Mouse (Mus musculus) lung, postnatal 0 days (tissue): Measurements from ENCODE around the gene Gm10097. TPM values are rescaled to one million over a fixed set of nuclear protein-coding genes. Genes with fewer than 3 reads are reported as not detected.

Experiments used
- ATAC-seq: fragments of 200-750 bp; cut with Nextera tagmentation; 2 replicates; pipeline ENCODE4 v1.8.0; 2017; ENCODE audit warnings: moderate library complexity
- DNase-seq: peaks from one replicate; pipeline ENCODE4 v3.0.0-alpha.2; 2016; ENCODE audit warnings: low spot score
- H3K27ac ChIP-seq: fragments of 300-500 bp; sonication (generic); 2 replicates; pipeline ENCODE4 v1.5.1; 2014; ENCODE audit warnings: antibody characterized with exemption, mild to moderate bottlenecking, low read length, mixed read lengths
- H3K27me3 ChIP-seq: fragments of 300-500 bp; sonication (generic); replicated peaks from 2 replicates; pipeline ENCODE4 v1.6.1; 2014; ENCODE audit warnings: low read length, mixed read lengths; ENCODE audit not compliant: insufficient read depth
- H3K36me3 ChIP-seq: fragments of 300-500 bp; sonication (generic); 2 replicates; pipeline ENCODE4 v1.6.1; 2014; ENCODE audit warnings: low read length, mixed read lengths; ENCODE audit not compliant: insufficient read depth
- H3K4me1 ChIP-seq: fragments of 300-500 bp; sonication (generic); 2 replicates; pipeline ENCODE4 v1.6.1; 2014; ENCODE audit warnings: antibody characterized with exemption, low read depth, low read length, mixed read lengths; ENCODE audit not compliant: insufficient read depth
- H3K4me2 ChIP-seq: fragments of 300-500 bp; sonication (generic); replicated peaks from 2 replicates; pipeline ENCODE4 v1.6.1; 2014; ENCODE audit warnings: low read depth, mild to moderate bottlenecking, low read length, moderate library complexity, mixed read lengths
- H3K4me3 ChIP-seq: fragments of 300-500 bp; sonication (generic); 2 replicates; pipeline ENCODE4 v1.5.1; 2014; ENCODE audit warnings: low read depth, low read length
- H3K9ac ChIP-seq: fragments of 300-500 bp; sonication (generic); replicated peaks from 2 replicates; pipeline ENCODE4 v1.6.1; 2014; ENCODE audit warnings: low read depth, mild to moderate bottlenecking
- H3K9me3 ChIP-seq: fragments of 300-500 bp; sonication (generic); 2 replicates; pipeline ENCODE4 v1.6.1; 2016; ENCODE audit warnings: low read length, mixed read lengths
- CTCF ChIP-seq: IDR thresholded peaks from 2 replicates; pipeline ENCODE4 v1.5.1; 2016; ENCODE audit warnings: antibody characterized with exemption, mild to moderate bottlenecking
- EP300 ChIP-seq: IDR thresholded peaks from 2 replicates; pipeline ENCODE4 v1.6.1; 2016; ENCODE audit warnings: antibody characterized with exemption, mild to moderate bottlenecking, control low read depth
- WGBS: fragments of 180-500 bp; shearing (Covaris S2); extraction: QIAGEN DNeasy Blood & Tissue Kit; methylation state at CpG from one replicate; pipeline ENCODE4 v1.1.7; 2014; 5-methylcytosine and 5-hydroxymethylcytosine counted together
- polyA plus RNA-seq: library from polyadenylated mRNA; unstranded; fragments of >200 nt; fragmentation: Nextera tagmentation; extraction: Ambion mirVana; gene quantifications from 2 replicates; pipeline ENCODE4 v1.2.1, GENCODE M21; 2015

Gene Gm10097
- polyA plus RNA-seq, 1 experiment from 2014 or later, result 0.10 TPM

DNA sequence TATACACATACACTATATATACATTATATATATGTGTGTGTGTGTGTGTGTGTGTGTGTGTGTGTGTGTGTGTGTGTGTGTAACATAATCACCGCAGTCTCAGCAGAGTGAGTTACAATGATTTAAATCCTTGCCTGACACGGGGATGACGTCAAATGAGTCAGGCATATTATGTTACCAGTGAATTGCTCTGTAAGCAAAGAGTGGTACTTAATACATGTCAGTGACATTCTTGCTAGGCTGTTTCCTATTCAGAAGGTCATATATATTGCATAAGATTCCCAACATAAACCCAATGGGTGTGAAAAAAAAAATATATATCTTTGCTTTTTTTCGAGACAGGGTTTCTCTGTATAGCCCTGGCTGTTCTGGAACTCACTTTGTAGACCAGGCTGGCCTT, 20.1 kb downstream of the Gm10097 start:
- TF ChIP-seq CTCF, result no peak
- Histone ChIP-seq H3K27me3 (no peaks in the 10 kb centered on the region), H3K27ac (no peak overlapping the region), H3K9ac (no peak overlapping the region), H3K9me3 (no peaks in the 10 kb centered on the region), H3K4me2 (no peak overlapping the region), H3K36me3 (0 out of 2 replicates have a peak, but pooled peaks cover 4% of the 10 kb centered on the region), H3K4me1 (no peaks in the 10 kb centered on the region), H3K4me3 (no peak overlapping the region)
- ATAC-seq (no peak), DNase-seq (no peak)
- WGBS, result 89% methylated on average over 4 of the region's 4 CpGs

DNA sequence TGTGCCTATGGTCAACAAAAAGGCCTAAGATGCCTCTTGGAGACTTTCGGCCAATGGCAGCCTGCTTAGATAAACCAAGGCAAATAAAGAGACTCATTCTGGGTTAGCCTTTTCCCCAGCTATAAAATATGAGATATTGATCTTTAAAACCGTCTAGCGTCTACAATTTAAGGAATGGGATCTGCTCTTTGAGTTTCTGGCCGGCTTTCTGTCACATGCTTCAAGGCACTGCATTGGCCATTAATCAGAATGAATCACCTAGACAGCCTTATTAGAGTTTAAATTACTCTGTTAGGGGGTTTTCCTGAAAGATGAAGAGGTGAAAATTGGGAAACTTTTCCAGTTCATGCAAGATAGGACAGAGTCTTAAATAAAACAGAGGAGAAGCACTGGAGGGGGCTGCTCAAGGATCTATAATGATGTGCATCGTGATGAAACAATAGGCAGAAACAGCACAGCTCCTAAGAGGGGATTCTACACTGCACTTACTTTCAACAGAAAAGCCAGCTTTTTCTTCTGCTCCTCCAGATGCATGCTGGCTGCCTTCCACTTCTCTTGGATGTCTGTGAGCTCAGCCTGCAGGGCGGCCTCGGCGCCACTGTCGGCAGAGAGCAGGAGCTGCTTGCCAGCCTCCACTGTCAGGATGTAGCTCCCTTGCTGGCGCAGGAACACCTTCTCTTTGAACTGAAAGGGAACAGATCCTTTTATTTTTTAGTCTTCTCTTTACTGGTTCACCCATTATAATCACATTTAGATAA, 28.2 kb downstream of the Gm10097 start:
- Histone ChIP-seq H3K9ac (no peak overlapping the region), H3K27ac (no peak overlapping the region), H3K36me3 (no peaks in the 10 kb centered on the region), H3K4me3 (no peak overlapping the region), H3K27me3 (no peaks in the 10 kb centered on the region), H3K9me3 (no peaks in the 10 kb centered on the region), H3K4me1 (no peaks in the 10 kb centered on the region), H3K4me2 (no peak overlapping the region)
- no peak for DNase-seq
- ATAC-seq, result no peak
- 79% methylated on average over 10 of the region's 10 CpGs for WGBS
- TF ChIP-seq EP300 (no peak), CTCF (no peak)

DNA sequence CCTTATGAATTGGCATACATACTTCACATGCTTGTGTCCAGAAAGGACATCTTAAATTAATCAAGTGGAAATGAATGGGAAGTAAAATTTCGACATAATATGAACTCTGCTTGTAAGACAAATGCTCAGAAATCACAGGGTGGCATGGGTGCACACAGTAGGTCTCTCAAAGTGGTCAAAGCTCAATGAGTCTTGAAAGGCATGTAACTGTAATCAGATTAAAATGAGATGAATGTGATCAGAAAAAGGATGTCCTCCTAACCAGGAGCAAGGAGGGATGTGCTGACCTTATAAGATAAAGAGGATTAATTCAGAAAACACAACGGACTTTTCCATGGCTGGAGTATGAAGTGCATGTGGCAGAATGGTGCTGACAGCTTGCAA, 28.8 kb downstream of the Gm10097 start:
- no peak overlapping the region for H3K9ac ChIP-seq
- TF ChIP-seq CTCF, result no peak
- TF ChIP-seq EP300, result no peak
- no peak overlapping the region for H3K4me3 ChIP-seq
- ATAC-seq (no peak), DNase-seq (no peak)
- 49% methylated on average over 2 of the region's 2 CpGs for WGBS
- no peaks in the 10 kb centered on the region for H3K4me1 ChIP-seq
- no peaks in the 10 kb centered on the region for H3K9me3 ChIP-seq
- H3K4me2 ChIP-seq, result no peak overlapping the region
- no peaks in the 10 kb centered on the region for H3K27me3 ChIP-seq
- H3K36me3 ChIP-seq, result no peaks in the 10 kb centered on the region
- H3K27ac ChIP-seq, result no peak overlapping the region

DNA sequence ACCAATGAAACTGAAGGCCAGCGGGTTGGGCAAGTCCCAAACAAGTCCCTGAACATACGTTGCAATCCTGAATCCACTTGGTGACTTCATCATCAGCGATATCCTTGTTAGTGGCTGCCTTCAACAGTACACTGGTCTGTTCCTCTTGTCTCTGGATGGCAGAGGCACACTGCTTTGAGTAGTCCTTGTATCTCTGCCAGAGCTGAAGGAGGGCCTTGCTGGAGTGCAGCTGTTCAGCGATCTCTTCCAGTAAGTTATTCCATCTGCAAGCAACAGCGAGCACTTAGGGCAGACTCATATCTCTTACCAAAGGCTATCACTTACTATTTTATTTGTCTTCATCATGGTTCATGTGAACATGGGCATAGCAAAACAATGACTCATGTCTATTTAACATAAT, 41.8 kb downstream of the Gm10097 start:
- Histone ChIP-seq H3K4me1 (no peaks in the 10 kb centered on the region), H3K36me3 (no peaks in the 10 kb centered on the region; the same call in 1 of the 2 replicates), H3K27me3 (no peaks in the 10 kb centered on the region), H3K27ac (no peak overlapping the region), H3K9ac (no peak overlapping the region), H3K9me3 (no peaks in the 10 kb centered on the region), H3K4me2 (no peak overlapping the region), H3K4me3 (no peak overlapping the region)
- TF ChIP-seq CTCF, result no peak
- TF ChIP-seq EP300, result no peak
- no peak for ATAC-seq
- no peak for DNase-seq
- WGBS, result 79% methylated on average over 5 of the region's 5 CpGs

DNA sequence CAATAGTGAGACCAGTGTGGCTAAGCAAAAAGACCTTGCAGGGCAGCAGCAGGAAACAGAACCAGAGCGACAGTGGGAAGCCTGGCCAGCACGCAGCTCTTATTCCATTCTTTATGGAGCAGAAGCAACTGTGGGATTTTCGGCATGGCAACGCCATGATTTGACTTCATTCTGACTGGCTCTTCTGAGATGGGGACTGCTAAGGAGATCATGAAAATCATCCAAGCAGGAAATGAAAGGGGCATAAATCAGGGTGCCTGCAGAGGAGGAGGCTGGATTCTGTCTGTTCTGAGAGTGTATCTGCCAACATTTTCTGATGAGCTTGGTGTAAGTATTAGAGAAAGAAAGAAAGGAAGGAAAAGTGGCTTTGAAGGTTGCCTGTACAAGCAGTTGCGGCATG, 47.2 kb downstream of the Gm10097 start:
- Histone ChIP-seq H3K27ac (no peak overlapping the region), H3K27me3 (no peaks in the 10 kb centered on the region), H3K4me1 (no peaks in the 10 kb centered on the region), H3K4me2 (0 out of 2 replicates have a peak overlapping the region, but pooled peaks have one; percentile 12), H3K36me3 (no peaks in the 10 kb centered on the region), H3K4me3 (no peak overlapping the region), H3K9me3 (no peaks in the 10 kb centered on the region), H3K9ac (no peak overlapping the region)
- WGBS, result 84% methylated on average over 5 of the region's 5 CpGs
- TF ChIP-seq CTCF (no peak), EP300 (no peak)
- DNase-seq, result no peak
- no peak for ATAC-seq

DNA sequence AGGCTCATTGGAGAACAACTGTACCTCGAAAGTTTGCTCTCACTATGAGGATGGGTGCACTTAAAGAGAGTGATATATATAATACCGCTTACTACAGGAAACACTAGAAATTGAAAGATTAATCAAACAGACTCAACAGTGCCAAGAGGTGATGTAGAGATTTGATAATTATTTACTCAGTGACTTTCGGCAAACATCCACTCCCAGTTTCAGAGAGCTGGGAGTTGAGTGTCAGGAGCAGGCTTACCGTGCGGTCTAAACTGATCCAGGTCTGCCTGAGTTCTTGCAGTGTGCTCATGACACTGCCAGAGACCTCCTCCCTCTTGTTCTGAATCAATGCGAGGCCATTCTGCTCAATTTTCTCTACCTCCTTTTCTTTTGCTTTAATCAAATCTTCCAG, 47.7 kb downstream of the Gm10097 start:
- DNase-seq (peak; percentile 42), ATAC-seq (no peak)
- no peak overlapping the region for H3K4me3 ChIP-seq
- no peaks in the 10 kb centered on the region; the same call in 1 of the 2 replicates for H3K36me3 ChIP-seq
- H3K27me3 ChIP-seq, result no peaks in the 10 kb centered on the region
- no peaks in the 10 kb centered on the region for H3K9me3 ChIP-seq
- no peak overlapping the region for H3K9ac ChIP-seq
- no peaks in the 10 kb centered on the region for H3K4me1 ChIP-seq
- TF ChIP-seq EP300 (no peak), CTCF (no peak)
- no peak overlapping the region for H3K27ac ChIP-seq
- 0 out of 2 replicates have a peak overlapping the region, but pooled peaks have one; percentile 12 for H3K4me2 ChIP-seq
- WGBS, result 55% methylated on average over 6 of the region's 6 CpGs
